Mouse (Mus musculus): ENCODE measurements at regions not wholly inside any gene's neighbourhood (a gene's known extent, or its start where the extent isn't known, plus 50 kb on each side); places are given as distances from the start of the nearest gene placed in this dataset.

DNA sequence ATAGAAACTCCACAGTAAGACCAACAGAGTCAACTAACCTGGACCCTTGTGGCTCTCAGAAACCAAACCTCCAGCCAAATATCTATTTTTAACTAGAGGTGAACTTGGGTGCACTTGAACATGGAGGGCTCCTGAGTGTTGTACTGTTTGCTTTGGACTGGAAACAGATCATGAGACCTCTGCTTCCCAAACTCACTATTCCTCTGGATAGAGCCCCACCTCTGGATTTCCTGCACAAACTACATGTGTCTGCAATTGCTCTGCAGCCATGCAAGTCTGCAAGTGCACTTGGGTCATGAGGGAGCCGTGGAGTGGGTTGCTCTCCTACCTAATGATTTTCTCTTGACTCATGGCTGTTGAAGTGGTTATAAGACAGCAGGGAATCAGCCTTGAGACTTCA is 759.9 kb upstream of the Fam160b2 start:
- peak; percentile 4 to 49 for DNase-seq

DNA sequence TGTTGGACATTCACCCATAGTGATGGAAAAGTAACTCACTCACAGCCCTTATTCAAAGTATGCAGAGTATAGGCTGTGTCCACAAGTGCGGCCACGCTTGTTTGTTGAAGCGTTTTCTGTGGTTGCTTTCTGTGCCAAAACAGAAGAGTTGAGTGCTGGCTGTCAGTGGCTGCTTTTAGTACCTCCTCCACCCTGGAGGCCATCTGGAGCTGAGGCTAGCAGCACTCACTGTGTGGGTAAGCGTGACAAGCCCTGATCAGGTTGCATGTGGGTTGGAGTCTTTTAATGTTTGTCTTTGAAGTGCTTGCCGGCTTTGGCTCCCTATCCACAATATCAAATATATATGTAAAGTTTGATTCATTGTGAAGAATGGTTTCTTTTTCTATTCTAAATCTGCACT is 738.6 kb upstream of the Fam160b2 start:
- DNase-seq = no peak

DNA sequence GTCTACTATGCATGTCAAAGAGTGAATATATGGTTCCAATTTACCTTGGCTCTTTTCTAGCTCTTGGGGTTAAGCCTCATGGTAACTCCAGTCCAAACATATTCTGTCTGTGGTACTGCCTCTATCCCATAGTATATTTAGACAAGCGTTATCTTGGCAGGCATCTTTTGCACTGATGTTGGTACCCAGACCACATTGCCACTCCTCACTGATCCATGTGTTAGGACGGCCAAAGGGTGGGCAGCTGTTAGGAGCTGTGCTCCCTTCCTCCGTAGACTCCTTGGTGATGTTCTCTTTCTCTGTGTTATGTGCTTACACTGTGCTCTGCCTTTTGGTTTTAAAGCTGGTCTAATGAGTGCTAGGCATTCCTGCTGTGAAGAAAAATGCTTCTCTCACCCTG is 737.3 kb upstream of the Fam160b2 start:
- no peak for DNase-seq

DNA sequence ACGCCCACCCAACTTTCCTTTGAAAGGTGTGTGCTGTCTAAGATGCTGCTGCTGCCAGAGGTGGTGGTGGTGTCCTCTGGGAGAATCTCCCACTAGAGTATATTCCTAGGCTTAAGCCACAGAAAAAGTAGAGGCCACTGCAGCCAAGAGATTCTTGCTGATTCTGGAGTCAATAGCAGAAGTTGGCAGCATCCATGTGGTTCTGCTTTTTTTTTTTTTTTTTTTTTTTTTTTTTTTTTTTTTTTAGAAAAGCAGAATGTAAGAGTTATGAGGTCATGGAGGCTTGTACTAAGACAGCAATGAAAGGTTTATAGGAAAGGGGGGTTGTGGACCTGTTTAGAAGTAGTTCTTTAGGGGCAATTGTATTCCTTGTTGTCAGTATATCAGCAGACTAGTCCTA is 734.4 kb upstream of the Fam160b2 start:
- no peak for DNase-seq

DNA sequence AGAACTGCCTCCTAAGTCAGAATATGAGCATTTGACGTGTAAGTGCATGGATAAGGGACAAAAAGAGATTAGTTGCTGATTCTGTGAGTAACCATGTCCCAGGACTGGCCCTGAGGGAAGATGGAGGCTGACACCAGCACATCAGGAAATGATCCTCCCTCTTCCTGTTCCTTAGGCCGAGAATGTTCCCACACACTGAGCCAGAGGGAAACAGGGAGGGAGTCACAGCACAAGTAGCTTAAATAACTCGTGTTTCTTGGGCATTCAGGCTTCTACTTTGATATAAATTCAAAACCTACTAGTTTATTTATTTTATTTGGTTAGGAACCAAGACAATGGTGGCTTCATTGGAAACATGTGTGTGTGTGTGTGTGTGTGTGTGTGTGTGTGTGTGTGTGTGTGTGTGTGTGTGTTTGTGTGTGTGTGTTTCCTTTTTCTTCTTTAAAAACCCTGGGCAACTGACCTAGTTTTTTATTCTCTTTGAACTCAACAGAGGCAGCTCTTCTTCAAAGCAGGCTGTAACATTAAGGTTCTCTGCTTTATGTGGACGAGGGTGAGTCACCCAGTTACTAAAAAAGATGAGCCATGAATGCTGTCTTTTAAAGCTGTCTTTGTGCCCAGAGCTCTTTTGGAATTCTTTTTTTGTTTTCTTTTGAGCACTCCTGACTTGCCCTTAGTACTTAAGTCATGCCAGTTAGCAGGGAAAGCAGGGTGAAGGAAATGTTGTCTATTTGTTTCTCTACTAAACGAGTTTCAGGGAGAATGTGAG is 730.4 kb upstream of the Fam160b2 start:
- DNase-seq = no peak

DNA sequence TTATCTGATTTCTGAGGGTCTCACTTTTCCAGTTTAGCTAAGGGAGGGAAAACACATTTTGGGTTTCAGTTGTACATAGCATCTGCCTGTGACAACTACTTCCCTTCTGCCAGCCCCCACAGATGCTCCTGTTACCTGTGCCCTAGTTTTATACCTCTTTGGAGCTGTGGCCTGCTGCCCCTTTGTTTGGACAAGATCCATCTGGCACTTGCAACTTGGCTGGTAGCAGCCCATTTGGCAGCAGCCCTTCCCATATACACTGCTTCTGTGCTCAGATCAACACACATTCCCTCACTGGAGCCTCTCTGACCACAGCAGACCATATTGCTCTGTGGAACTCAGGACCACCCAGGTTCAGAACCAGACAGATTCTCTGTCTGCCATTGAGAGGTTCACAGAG is 728.0 kb upstream of the Fam160b2 start:
- DNase-seq = no peak

DNA sequence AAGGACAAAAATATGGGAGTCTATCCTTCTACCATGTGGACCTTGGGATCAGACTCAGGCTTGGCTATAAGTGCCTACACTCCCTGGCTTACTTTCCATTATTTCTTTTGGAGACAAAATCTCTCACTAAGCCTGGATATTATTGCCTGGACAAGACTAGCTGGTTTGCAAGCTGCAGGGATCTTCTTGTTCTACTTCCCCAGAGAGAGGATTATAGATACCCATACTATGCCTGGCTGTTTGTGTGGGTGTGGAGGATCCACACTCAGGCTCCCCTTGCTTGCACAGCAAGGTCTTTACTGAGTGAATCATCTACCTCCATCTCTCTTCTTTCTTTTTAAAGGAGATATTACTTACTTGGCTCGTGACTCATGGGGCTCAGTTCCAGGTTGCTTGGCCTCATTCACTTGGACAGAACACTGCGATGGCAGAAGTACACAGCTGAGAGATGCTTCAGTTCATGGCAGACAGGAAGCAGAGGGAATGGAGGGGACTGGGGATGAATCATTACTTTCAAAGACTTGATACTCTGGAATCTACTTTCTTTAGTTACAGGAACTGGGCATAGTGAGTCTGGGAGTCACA is 727.0 kb upstream of the Fam160b2 start:
- no peak for DNase-seq

DNA sequence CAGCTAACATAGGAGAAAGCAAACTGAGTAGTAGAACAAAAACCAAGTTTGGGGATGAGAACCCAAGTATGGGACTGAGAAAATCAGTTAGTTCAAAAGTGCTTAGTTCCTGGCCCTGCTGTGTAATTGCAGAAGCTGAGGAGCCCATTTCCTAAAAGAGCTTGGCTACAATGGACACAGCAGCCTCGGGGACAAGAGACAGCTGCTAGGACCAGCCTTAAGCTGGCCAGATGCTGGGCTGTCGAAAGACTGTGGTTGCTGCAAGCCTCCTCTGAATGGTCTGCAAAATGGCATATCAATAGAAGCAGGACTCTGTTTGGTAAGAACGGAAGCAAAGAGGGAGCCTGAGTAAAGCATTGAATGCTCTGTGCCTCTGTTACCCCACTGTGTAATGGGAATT is 715.6 kb upstream of the Fam160b2 start:
- DNase-seq = peak; percentile 12 to 66

DNA sequence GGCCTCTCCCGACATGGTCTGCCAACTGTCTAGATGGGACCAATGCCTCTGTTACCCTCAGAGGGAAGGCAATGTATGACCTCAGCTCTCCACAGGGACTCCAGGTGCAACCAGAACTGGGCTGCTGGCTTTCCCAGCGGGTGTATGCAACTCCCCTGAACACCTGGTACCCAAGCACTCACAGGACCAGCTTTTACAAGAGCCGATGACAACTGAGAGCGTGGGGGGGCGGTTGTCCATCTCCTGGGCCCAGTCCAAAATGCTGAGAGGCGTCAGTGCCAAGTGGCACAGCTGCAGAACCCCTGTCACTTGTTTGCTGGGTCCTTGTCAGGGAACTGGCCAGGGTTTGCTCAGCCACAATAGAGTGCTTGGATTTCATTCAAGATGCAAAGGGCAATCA is 700.1 kb upstream of the Fam160b2 start:
- DNase-seq = peak in 1 of 2 experiments; percentile 24

DNA sequence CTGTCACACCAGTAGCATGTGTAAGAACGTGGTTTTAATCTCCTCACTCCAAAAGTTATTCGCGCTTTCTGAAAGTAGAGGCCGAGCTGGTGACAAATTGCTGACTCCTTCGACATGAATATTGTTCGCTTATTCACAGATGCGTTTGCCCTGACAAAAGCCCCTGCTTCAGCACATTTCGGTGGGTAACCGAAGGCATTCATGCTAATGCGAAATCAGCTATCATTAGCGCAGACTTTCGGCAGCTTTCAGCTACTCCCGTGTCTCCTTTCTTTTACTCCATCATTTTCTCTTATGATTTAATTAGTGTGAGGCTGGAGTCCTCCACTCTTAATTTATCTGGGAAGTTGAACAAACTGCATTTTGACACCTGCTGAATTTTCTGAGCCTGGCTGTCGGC is 681.9 kb upstream of the Fam160b2 start:
- DNase-seq = no peak

DNA sequence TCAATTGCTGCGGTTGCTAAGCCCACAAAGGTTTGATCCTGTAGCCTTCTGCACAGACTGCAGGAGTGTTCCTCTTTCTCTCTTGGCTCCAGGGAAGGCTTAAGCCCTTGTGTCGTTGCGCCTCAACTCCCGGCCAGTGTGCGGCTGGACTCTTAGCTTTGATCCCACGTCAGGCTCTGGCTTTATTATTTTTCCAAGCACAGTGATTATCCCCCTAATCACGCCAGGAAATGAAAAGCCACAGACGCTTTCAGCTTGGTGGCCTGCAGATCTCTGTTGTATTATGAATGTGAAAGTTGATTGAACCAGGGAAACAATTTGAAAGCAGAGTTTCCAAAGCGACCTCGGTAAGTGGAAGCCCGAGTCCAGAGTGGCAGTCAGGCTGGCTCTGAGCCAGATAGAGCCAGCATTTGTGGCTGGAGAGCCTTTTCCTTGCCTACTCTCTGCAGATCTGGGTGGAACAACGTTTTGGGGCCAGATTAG is 676.7 kb upstream of the Fam160b2 start:
- DNase-seq = peak; percentile 40 to 60

DNA sequence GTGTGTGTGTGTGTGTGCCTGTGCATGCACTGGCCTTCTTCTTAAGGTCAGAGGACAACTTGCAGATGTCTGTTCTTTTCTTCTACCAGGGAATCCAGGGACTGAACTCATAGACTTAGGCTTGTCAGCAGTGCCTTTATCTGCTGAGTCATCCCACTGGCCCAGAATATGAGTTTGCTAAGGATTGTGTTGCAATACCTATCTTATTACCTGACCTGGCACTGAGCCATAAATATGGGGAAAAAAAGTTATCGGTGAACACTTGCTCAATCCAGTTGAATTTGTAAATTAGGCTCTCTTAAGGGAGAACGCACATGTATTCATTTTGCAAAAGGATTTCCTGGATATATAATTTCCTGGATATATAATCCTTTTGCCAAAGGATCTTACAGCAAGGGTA is 672.8 kb upstream of the Fam160b2 start:
- no peak for DNase-seq

DNA sequence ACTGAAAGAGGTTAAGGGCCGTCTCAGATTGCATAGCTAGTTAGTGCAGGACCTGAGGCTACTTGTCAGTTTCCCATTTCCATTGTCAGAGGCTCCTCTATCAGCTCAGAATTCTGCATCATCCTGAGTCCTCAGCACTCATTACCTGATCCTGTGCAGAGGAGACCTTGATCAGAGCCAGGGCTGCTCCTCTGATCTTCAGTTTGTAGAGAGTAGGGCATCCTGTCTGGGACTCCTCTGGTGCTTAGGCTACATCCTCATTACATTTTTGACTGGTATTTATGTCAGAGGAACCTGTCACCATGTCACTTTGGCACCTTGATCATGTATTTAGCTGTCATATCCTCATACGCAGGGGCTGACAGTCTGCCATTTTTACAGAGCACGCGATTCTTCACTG is 658.0 kb upstream of the Fam160b2 start:
- no peak for DNase-seq

DNA sequence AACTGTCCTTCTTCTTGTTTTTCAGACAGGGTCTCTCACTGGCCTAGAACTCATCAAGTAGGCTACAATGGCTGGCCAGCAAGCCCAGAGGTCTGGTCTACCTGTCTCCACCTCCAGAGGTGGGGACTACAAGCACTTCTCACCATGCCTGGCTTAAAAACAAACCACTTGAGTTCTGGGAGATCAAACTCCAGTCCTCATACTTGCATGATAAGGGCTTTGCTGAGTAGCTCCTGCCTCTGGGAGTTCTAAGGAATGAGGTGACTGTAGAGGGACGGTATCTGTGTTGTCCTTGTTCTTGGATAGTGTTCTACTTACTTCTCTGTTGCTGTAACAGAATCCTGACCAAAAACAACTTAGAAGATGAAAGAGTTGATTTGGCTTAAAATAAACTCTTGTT is 654.6 kb upstream of the Fam160b2 start:
- DNase-seq = no peak

DNA sequence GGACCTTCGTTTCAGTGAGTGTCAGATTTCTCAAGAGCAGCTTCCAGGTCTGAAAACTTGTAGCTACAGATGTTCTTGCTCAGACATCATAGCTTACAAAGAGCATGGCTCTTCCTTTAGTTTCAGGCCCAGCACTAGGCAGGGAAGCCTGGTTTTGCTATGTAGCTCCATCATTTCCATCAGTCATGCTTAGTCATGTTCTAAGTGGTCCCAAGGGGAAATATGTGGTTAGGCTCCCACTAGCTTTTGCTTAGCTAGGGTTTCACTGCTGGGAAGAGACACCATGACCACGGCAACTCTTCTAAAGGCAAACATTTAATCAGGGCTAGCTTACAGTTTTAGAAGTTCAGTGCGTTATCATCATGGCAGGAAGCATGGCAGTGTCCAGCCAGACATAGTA is 652.5 kb upstream of the Fam160b2 start:
- no peak for DNase-seq

DNA sequence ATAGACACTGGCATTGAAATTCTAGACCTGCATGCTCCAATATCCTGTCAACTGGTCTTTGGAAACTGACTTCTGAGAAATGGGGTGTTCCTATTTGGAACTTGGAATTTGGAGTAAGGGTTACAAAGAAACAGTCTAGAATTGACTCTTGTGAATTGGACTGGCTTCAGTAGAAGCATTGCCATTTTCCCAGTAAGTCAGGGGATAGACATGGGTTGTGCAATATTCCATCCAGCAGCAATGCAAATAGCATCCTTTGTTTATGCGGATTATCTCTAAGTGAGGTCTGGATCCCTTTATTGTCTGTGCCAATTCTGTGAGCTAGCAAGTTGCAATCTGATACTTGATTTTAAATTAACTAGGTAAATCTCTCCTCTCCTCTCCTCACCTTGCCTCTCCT is 651.5 kb upstream of the Fam160b2 start:
- no peak for DNase-seq

DNA sequence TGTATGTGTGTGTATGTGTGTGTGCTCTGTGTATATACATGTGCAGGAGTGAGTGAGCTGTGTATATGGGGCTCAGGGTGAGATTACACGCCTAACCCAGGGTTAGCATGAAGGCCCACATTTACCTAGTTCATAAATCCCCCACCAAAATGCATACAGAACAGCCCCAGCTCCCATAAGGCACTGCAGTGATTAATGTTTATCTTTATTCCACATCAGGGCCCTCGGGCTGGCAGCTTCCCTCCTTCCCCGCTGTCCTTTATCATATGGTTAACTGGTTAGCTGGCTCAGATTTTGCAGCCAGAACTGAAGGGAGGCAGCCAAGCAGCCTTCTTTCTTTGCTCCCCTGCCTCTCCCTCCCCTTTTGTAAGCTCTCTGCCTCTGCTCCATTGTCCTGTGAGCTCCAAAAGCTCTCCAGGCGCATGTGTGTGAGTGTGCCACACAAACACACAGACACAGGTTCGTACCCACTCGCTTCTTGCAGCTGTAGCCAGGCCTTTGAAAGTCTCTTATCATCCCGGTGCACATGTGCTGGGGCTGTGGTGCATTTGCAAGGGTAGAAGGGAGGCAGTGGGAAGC is 649.8 kb upstream of the Fam160b2 start:
- no peak for DNase-seq

DNA sequence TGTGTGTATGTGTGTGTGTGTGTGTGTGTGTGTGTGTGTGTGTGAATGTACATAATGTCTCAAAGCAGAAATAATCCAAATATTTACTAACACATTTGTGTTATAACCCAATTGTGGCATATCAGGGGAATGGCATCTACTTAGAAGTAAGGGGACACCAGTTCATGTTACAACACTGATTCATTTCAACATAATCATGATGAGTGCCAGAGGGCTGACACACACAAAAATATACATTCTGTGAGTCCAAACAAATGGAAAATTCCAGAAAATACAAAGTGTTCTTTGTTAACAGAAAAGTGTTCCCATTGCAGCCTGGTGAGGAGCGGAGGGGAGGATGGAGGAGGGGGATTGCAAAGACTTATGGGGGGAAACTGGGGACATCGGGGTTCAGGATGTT is 648.9 kb upstream of the Fam160b2 start:
- no peak for DNase-seq

DNA sequence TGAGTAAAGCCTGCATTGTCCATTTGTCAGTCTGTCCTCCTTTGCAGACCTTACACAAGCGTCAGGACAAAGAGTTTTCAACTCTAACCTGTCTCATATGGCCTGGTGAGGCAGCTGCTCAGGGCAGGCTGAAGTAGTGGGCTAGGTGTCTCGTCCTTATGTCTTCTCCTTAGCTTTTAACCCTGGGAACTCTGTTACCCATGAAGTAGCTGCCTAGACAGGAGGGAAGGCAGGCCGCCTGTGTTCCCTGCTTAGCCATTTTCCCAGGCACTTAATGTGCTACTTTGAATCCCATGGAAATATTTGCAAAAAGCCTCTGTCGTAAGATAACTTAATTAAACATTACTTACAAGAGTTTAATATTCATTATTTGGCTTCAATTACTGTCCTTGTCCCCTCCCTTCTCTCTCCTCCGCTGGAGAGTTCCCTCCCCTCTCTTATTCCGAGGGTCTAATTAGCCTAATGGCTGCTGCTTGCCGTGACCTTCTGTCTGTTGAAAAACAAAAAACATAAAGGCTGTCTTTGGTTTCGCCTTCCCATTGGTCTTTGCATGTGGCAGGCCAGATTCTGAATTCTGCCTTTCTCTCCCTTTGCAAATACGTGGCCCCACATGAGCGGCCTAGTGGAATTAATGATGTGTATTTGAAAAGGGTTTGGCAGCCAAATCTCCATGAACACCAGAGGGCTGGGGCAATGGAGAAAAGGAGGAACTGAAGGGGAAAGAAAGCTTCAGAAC is 642.2 kb upstream of the Fam160b2 start:
- peak in 1 of 2 experiments; percentile 56 for DNase-seq

DNA sequence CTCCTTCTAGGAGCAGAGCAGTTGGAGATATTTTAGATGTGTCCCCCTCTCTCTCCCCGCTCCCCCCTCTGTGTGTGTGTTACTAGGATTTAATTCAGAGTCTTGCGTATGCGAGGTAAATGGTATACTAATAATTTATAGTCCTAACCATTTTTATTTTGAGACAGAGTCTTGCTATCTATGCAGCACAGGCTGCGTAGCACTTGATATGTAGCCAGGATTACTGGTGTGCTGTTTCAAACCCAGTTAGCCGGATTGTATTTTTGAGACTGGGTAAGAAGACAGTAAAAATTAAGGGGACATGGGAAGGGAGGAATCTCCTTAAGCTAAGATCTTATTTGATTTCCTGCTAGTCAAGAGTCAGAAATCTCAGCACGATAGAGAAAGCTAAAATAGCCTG is 636.6 kb upstream of the Fam160b2 start:
- no peak for DNase-seq

DNA sequence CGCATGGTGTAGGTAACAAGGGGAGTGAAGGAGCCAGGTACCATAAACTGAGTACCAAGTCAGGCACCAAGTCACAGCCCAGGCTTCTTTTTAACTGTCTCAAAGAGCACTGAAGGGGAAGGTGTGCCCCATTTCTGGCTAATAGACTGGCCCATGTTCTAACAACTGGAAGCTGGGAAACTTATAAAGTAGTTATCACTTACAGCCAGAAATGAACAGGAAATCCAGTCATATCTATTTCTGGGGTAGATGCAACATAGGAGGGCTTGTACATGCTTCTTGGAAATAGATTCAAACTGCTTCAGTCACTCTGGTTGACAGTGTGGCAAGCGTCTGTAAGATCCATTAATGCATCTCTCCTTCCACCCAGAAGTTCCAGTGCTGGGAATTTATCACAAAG is 635.3 kb upstream of the Fam160b2 start:
- DNase-seq = no peak

DNA sequence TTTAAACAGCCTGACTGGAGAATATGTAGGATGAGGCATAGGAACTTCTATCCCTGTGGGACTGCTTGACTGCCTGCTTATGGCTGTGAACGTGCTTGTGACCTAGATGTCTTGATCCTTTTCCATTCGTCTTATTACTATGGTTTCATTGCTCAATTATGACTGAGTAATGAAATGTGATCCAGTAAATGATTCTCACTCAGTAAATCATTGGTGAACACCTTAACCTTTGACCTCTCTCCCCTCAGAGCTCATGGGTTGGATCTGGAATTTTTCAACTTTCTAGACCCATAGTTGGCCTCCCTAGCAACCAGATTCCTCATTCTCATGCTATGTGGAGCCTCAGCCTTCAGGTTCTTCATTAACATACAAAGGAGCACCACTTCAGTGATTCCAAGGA is 634.6 kb upstream of the Fam160b2 start:
- no peak for DNase-seq

DNA sequence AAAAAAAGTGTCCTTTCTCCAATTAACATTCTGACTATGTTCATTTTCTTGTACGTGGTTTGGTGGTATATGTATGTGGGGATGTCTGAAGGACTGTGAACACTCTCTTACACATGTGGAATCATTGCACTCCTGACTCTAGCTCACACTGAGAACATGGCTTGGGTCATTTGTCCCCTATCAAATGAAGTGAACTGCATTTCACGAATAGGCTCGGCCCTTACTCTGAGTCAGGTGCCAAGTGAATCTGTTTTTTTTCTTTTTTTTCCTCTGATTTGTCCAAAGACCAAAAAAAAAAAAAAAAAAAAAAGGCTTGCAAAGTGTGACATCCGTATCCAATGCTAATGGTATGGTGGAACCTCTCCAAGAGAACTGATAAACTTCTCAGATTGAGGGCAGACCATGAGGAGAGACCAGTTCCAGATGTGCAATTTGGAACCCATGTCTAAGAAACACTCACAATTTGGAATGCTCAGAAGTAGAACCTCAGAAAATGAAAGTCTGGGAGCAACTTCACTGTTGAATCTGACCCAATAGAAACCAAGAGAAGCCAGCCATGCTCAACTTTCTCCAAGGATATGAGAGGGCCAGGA is 631.7 kb upstream of the Fam160b2 start:
- no peak for DNase-seq

All from lung, postnatal 4 days (tissue).